8 mouse cellular contexts compared by ENCODE assay signal in genomic region chr11:58198663-58199062, GRCm38 (mm10). TPM values are rescaled to one million over a fixed set of nuclear protein-coding genes. Genes with fewer than 3 reads are reported as not detected.
DNase-seq lines count a peak whose midpoint lies in the region; ATAC-seq and TF ChIP-seq lines count a peak whose summit lies in the region.

No protein-coding gene starts in this region.

- H3K4me3 ChIP-seq in gastrocnemius, adult 2 months, result peak overlapping the region; percentile 95
- peak overlapping the region; percentile 58; the same call in 1 of the 2 replicates for H3K4me3 ChIP-seq in midbrain, embryonic 10.5 days
- no peak overlapping the region for H3K4me3 ChIP-seq in midbrain, embryonic 11.5 days (ENCODE audit: low read depth, low read length)
- H3K4me3 ChIP-seq in limb, embryonic 14.5 days (replicated peaks; ENCODE audit: low read length), result peak overlapping the region; percentile 49
- peak overlapping the region; percentile 63 for H3K4me3 ChIP-seq in stomach, embryonic 15.5 days (replicated peaks)

- TF ChIP-seq POLR2A in limb, embryonic 14.5 days (IDR thresholded peaks at IDR 0.05; ENCODE audit: borderline replicate concordance, extremely low read depth, insufficient read depth, insufficient read length), result no peak

- H3K36me3 ChIP-seq in midbrain, embryonic 10.5 days, result no peaks in the 10 kb centered on the region
- no peaks in the 10 kb centered on the region for H3K36me3 ChIP-seq in midbrain, embryonic 11.5 days (ENCODE audit: control insufficient read depth, insufficient read depth, low read length)
- H3K36me3 ChIP-seq in limb, embryonic 14.5 days (ENCODE audit: control insufficient read depth, insufficient read depth, low read length), result no peaks in the 10 kb centered on the region
- H3K36me3 ChIP-seq in stomach, embryonic 15.5 days, result no peaks in the 10 kb centered on the region

- 90% methylated on average over 4 of the region's 4 CpGs for WGBS in midbrain, embryonic 10.5 days
- WGBS in midbrain, embryonic 11.5 days, result 88% methylated on average over 4 of the region's 4 CpGs
- 79% methylated on average over 4 of the region's 4 CpGs for WGBS in limb, embryonic 14.5 days
- WGBS in stomach, embryonic 15.5 days, result 84% methylated on average over 4 of the region's 4 CpGs

- no peak overlapping the region for H3K9ac ChIP-seq in midbrain, embryonic 11.5 days (ENCODE audit: low read length)
- H3K9ac ChIP-seq in limb, embryonic 14.5 days (ENCODE audit: low read depth, low read length, severe bottlenecking), result no peak overlapping the region
- no peak overlapping the region for H3K9ac ChIP-seq in stomach, embryonic 15.5 days

- no peak overlapping the region for H3K4me2 ChIP-seq in midbrain, embryonic 11.5 days
- peak overlapping the region; percentile 68; the same call in 1 of the 2 replicates for H3K4me2 ChIP-seq in limb, embryonic 14.5 days (replicated peaks; ENCODE audit: low read depth, low read length, severe bottlenecking)
- H3K4me2 ChIP-seq in stomach, embryonic 15.5 days, result peak overlapping the region; percentile 73

- no peaks in the 10 kb centered on the region for H3K9me3 ChIP-seq in midbrain, embryonic 10.5 days (replicated peaks)
- no peaks in the 10 kb centered on the region for H3K9me3 ChIP-seq in midbrain, embryonic 11.5 days (ENCODE audit: control insufficient read depth, low read length)
- H3K9me3 ChIP-seq in limb, embryonic 14.5 days (ENCODE audit: control insufficient read depth, low read length), result no peaks in the 10 kb centered on the region
- no peaks in the 10 kb centered on the region for H3K9me3 ChIP-seq in stomach, embryonic 15.5 days

- intact Hi-C loops in gastrocnemius, adult 2 months (cut with DNase I), result no loop called here
- intact Hi-C loops in gastrocnemius, postnatal 14 days (cut with DNase I; ENCODE audit: low total_unique reads), result no loop called here

- no peak for TF ChIP-seq CTCF in gastrocnemius, adult 2 months (IDR thresholded peaks at IDR 0.05)

- H3K27ac ChIP-seq in gastrocnemius, adult 2 months, result peak overlapping the region; percentile 95
- H3K27ac ChIP-seq in midbrain, embryonic 10.5 days (replicated peaks), result no peak overlapping the region
- H3K27ac ChIP-seq in midbrain, embryonic 11.5 days (ENCODE audit: low read depth, low read length), result no peak overlapping the region
- H3K27ac ChIP-seq in limb, embryonic 14.5 days (replicated peaks; ENCODE audit: low read depth, low read length), result no peak overlapping the region
- no peak overlapping the region for H3K27ac ChIP-seq in stomach, embryonic 15.5 days

- peaks cover 13% of the 10 kb centered on the region for H3K4me1 ChIP-seq in midbrain, embryonic 10.5 days
- no peaks in the 10 kb centered on the region for H3K4me1 ChIP-seq in midbrain, embryonic 11.5 days (ENCODE audit: control insufficient read depth, insufficient read depth, low read length)
- H3K4me1 ChIP-seq in limb, embryonic 14.5 days (ENCODE audit: control insufficient read depth, insufficient read depth, low read length), result no peaks in the 10 kb centered on the region
- H3K4me1 ChIP-seq in stomach, embryonic 15.5 days, result 0 out of 2 replicates have a peak, but pooled peaks cover 3% of the 10 kb centered on the region

- no peaks in the 10 kb centered on the region for H3K27me3 ChIP-seq in midbrain, embryonic 10.5 days (ENCODE audit: low read depth, poor library complexity, severe bottlenecking)
- H3K27me3 ChIP-seq in midbrain, embryonic 11.5 days (ENCODE audit: control insufficient read depth, insufficient read depth, low read length), result no peaks in the 10 kb centered on the region
- H3K27me3 ChIP-seq in limb, embryonic 14.5 days (ENCODE audit: control insufficient read depth, insufficient read depth, low read length), result no peaks in the 10 kb centered on the region
- no peaks in the 10 kb centered on the region for H3K27me3 ChIP-seq in stomach, embryonic 15.5 days (replicated peaks)

- no peak for ATAC-seq in midbrain, embryonic 11.5 days (ENCODE audit: low FRiP score)
- ATAC-seq in limb, embryonic 14.5 days (ENCODE audit: low FRiP score, low read depth), result no peak
- no peak for ATAC-seq in stomach, embryonic 15.5 days (ENCODE audit: insufficient read depth, low FRiP score, low read depth)

- no peak for DNase-seq in gastrocnemius, adult 2 months
- no peak for DNase-seq in gastrocnemius, postnatal 4 days (ENCODE audit: low spot score in 2 of 2)
- DNase-seq in midbrain, embryonic 10.5 days (ENCODE audit: low spot score), result no peak
- DNase-seq in midbrain, embryonic 11.5 days (ENCODE audit: low spot score, missing footprints), result no peak
- DNase-seq in limb, embryonic 14.5 days (ENCODE audit: low spot score), result no peak
- no peak for DNase-seq in cerebellum, adult 9-10 months
- no peak for DNase-seq in gastrocnemius, postnatal 14 days

RNA-seq across cellular contexts. Expression of gene Igtp, which starts 0.7 kb away (rescaled TPM):
- 1 to 10 TPM; 6.5 to 9.7 TPM for total RNA-seq in gastrocnemius, adult 2 months (2021)
- 10 to 100 TPM; 15.6 to 17.9 TPM for total RNA-seq in gastrocnemius, postnatal 4 days (2021)
- polyA plus RNA-seq in midbrain, embryonic 10.5 days (2016; fragmentation: Nextera tagmentation; extraction: Ambion mirVana), result 1.0 and 2.0 TPM in 2 replicates
- 2.0 and 2.2 TPM in 2 replicates for polyA plus RNA-seq in midbrain, embryonic 11.5 days (2014; fragmentation: Nextera tagmentation; extraction: Ambion mirVana)
- polyA plus RNA-seq in limb, embryonic 14.5 days (2012; rRNA removed), result 3.6 and 4.1 TPM in 2 replicates
- 5.1 and 5.2 TPM in 2 replicates for polyA plus RNA-seq in limb, embryonic 14.5 days (2014; fragmentation: Nextera tagmentation; extraction: Ambion mirVana)
- polyA plus RNA-seq in stomach, embryonic 15.5 days (2015; fragmentation: Nextera tagmentation; extraction: Ambion mirVana), result 4.3 and 4.9 TPM in 2 replicates
- 1 to 10 TPM; 3.5 to 3.7 TPM for total RNA-seq in gastrocnemius, postnatal 14 days (2021)

RNA-seq across cellular contexts. Expression of gene Irgm2, which starts 0.8 kb away (rescaled TPM):
- 10 to 100 TPM in 1 of 2 experiments, 1 to 10 TPM in 1; 8.7 to 14.6 TPM for total RNA-seq in gastrocnemius, adult 2 months (2021)
- 10 to 100 TPM; 13.0 to 13.1 TPM for total RNA-seq in gastrocnemius, postnatal 4 days (2021)
- polyA plus RNA-seq in midbrain, embryonic 10.5 days (2016; fragmentation: Nextera tagmentation; extraction: Ambion mirVana), result 0.56 and 0.57 TPM in 2 replicates
- 0.51 and 0.81 TPM in 2 replicates for polyA plus RNA-seq in midbrain, embryonic 11.5 days (2014; fragmentation: Nextera tagmentation; extraction: Ambion mirVana)
- 2.2 and 2.3 TPM in 2 replicates for polyA plus RNA-seq in limb, embryonic 14.5 days (2012; rRNA removed)
- 2.3 and 2.9 TPM in 2 replicates for polyA plus RNA-seq in limb, embryonic 14.5 days (2014; fragmentation: Nextera tagmentation; extraction: Ambion mirVana)
- 3.0 and 3.8 TPM in 2 replicates for polyA plus RNA-seq in stomach, embryonic 15.5 days (2015; fragmentation: Nextera tagmentation; extraction: Ambion mirVana)
- 1 to 10 TPM; 4.8 to 5.5 TPM for total RNA-seq in gastrocnemius, postnatal 14 days (2021)

RNA-seq across cellular contexts. Expression of gene Mrpl22, which starts 27.2 kb away (rescaled TPM):
- 10 to 100 TPM; 35.6 to 45.8 TPM for total RNA-seq in gastrocnemius, adult 2 months (2021)
- 10 to 100 TPM; 54.1 to 59.7 TPM for total RNA-seq in gastrocnemius, postnatal 4 days (2021)
- 141 and 142 TPM in 2 replicates for polyA plus RNA-seq in midbrain, embryonic 10.5 days (2016; fragmentation: Nextera tagmentation; extraction: Ambion mirVana)
- 124 and 130 TPM in 2 replicates for polyA plus RNA-seq in midbrain, embryonic 11.5 days (2014; fragmentation: Nextera tagmentation; extraction: Ambion mirVana)
- 68.2 and 84.4 TPM in 2 replicates for polyA plus RNA-seq in limb, embryonic 14.5 days (2012; rRNA removed)
- 120 and 123 TPM in 2 replicates for polyA plus RNA-seq in limb, embryonic 14.5 days (2014; fragmentation: Nextera tagmentation; extraction: Ambion mirVana)
- polyA plus RNA-seq in stomach, embryonic 15.5 days (2015; fragmentation: Nextera tagmentation; extraction: Ambion mirVana), result 123 and 134 TPM in 2 replicates
- total RNA-seq in gastrocnemius, postnatal 14 days (2021), result 10 to 100 TPM; 39.7 to 43.8 TPM

RNA-seq across cellular contexts. Expression of gene Gemin5, which starts 30.3 kb away (rescaled TPM):
- 10 to 100 TPM in 1 of 2 experiments, 1 to 10 TPM in 1; 8.7 to 10.9 TPM for total RNA-seq in gastrocnemius, adult 2 months (2021)
- total RNA-seq in gastrocnemius, postnatal 4 days (2021), result 10 to 100 TPM; 14.8 to 15.3 TPM
- polyA plus RNA-seq in midbrain, embryonic 10.5 days (2016; fragmentation: Nextera tagmentation; extraction: Ambion mirVana), result 27.1 and 31.4 TPM in 2 replicates
- 20.3 and 22.6 TPM in 2 replicates for polyA plus RNA-seq in midbrain, embryonic 11.5 days (2014; fragmentation: Nextera tagmentation; extraction: Ambion mirVana)
- 14.8 and 15.4 TPM in 2 replicates for polyA plus RNA-seq in limb, embryonic 14.5 days (2012; rRNA removed)
- 16.8 and 22.4 TPM in 2 replicates for polyA plus RNA-seq in limb, embryonic 14.5 days (2014; fragmentation: Nextera tagmentation; extraction: Ambion mirVana)
- 18.8 and 19.8 TPM in 2 replicates for polyA plus RNA-seq in stomach, embryonic 15.5 days (2015; fragmentation: Nextera tagmentation; extraction: Ambion mirVana)
- 10 to 100 TPM in 1 of 2 experiments, 1 to 10 TPM in 1; 9.5 to 10.8 TPM for total RNA-seq in gastrocnemius, postnatal 14 days (2021)
